Mouse (Mus musculus) T-helper 17 cell (primary cell): Measurements from ENCODE around the gene Cyp21a1.
"Not testable (repeated sequence)": the region's sequence is repeated elsewhere in the genome, so short reads cannot be mapped to it uniquely, and the experiment has no call there.

Experiments
- in situ Hi-C, 2 experiments: fragments of 300-600 bp; cut with MboI, MseI; formaldehyde crosslinking; loops; 1 replicate in 1 of 2; 2 replicates in 1 of 2; pipeline ENCODE4 v1.15.1; 2025; ENCODE audit warnings: high pct_unique_total_duplicates in 2 of 2

Gene Cyp21a1

DNA sequence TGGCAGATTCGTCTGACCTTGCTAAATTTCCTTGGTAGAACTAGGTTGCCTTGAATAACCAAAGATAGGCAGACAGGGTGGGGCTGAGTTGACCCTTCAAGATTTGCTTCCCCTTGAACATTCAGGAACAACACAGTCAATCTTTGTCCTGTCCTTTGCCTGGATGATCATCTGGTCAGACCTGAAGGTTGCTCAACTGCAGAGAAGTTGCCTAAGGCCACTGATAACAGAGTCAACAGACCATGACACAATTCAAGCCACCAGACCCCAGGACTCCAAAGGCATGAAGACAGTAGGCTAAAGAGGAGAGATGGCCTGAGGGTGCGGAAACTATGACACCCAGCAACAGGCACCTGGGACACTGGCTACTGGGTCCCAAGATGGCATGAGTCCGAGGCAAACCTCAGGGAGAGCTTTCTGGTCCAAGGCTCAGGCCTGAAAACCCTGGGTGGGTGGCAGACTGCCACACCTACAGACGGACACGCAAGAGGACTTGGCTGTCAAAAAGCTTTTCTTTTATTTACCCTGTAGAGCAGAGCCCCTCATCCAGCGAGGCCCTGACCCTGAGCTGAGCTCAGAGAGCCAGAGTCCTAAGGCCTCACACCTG, 4.3 kb upstream of the Cyp21a1 start:
- in situ Hi-C loops: no loop called here

DNA sequence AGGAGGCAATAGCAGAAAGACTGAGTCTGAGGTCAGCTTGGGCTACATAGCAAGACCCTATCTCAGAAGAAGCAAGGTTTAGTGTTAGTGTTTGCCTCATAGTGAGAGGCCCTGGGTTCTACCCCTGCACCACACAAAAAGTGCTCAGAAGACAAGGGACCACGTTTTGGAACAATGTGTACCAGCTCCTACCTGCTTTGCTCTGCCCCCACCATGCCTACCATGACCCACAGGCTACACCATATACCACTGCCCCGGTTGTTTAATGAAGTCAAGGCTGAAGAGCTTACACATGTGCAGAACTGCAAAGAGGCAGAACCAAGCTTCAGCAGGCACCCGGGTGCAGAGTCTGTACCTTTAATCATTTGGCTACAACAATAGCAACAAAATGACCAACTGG, 2.8 kb upstream of the Cyp21a1 start:
- in situ Hi-C loops: no loop called here

DNA sequence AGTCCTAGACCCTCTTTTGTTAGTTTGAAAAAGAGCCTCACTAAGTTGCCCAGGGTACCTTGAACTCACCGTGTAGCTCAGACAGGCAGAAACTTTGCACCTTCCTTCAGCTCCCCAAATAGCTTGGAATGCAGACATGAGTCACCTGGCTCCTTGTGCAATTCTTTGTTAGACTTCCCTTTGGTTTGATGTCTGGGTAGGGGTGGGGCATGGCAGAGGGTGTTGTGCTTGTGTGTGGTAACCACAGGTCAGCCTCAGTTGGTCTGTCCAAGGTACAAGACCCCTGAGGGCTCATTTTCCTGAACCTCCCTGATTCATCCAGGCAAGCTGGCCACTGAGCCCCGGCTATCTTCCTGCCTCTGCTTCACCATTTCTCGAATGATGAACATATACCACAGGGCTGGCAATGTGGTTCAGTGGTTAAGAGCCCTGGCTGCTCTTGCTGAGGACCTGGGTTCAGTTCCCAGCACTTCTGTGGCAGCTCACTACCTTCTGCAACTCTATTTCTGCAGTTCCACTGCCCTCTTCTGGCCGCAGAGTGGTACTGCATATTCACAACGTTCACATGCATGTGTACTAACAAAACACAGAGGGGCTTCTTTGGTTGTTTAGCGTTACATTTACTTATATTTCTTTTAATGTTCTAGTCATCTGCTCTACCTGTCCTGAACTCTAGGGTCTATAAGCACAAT, 656 bp upstream of the Cyp21a1 start:
- in situ Hi-C loops: loop anchor here in 1 of 2 experiments (5.0 kb wide), 1 partner anchor 83 kb away; no protein-coding TSS in a partner anchor

DNA sequence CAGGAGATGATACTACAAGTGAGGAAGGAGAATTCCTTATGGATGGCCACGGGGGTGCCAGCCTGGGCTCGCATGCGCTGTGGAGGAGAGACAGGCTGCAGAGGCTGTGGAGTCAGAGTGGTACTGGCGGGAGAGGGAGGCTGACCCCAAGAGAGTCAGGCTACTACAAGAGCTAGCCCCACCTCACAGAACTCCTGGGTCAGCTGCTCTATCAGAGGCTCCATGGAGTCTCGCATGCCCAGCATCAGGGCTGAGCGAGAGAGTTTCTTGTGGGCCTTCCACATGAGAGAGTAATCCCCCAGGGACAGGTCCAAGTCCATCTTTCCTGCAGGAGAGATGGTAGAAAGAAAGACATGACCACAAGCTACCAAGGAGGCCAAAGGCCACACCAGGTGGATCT, 994 bp downstream of the Cyp21a1 start:
- in situ Hi-C loops: loop anchor here in 1 of 2 experiments (5.0 kb wide), 1 partner anchor 81 kb away; no protein-coding TSS in a partner anchor

DNA sequence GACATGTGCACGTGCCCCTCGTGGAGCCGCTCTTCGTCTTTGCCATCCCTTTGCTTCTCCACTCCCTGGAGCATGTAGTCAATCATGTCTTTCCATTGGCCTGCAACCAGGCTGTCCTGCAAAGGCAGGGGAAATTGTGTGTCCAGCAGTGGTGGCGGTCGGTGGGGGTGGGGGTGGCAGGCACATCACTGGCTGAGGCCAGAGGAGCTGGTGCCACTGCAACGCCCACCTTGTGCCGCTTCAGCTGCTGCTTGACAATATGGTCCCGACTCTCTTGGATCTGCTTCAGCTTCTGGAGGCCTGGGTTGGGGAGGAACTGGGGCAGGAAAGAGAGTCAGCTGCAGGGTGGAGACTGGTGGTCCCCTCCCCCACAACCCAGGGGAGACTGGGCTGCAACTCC, 1.6 kb downstream of the Cyp21a1 start:
- in situ Hi-C loops: loop anchor here in 1 of 2 experiments (5.0 kb wide), 1 partner anchor 80 kb away; no protein-coding TSS in a partner anchor

DNA sequence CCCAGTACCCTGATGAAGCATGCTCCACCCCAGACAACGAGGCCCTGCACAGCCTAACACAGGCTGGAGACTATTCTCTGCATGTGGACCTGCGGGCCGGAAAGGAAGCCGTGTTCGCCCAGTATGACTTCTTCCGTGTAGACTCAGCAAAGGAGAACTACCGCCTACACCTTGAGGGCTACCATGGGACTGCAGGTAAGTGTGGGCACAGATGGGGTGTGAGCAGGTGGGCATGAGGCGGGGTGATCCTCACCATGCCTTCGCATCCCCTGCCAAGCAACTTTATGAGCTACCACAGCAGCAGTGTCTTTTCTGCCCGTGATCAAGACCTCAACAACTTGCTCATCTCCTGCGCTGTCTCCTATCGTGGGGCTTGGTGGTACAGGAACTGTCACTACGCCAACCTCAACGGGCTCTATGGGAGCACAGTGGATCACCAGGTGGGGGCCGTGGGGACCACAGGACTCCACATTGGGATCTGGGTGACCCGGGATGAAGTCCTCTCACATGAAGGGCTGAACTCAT, 3.5 kb downstream of the Cyp21a1 start:
- in situ Hi-C loops: loop anchor here in 1 of 2 experiments (5.0 kb wide), 1 partner anchor 79 kb away; no protein-coding TSS in a partner anchor

DNA sequence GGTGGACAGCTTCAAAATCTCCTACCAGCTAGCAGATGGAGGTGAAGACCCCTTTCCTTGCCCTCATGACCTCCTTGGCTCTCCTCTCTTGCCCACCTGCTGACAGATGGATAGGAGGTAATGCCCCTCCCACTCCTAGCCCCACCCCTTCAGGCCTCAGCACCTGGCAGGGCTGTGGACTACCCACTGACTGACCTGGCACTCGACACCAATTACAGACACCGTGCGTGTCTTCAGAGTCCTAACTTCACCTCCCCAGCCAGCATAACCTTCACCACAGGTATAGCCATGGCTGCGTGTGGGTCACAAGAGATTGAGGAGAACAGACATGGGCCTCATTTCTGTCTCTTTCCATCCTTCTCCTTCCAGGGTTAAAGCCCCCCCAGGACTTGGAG, 4.8 kb downstream of the Cyp21a1 start:
- in situ Hi-C loops: no loop called here

DNA sequence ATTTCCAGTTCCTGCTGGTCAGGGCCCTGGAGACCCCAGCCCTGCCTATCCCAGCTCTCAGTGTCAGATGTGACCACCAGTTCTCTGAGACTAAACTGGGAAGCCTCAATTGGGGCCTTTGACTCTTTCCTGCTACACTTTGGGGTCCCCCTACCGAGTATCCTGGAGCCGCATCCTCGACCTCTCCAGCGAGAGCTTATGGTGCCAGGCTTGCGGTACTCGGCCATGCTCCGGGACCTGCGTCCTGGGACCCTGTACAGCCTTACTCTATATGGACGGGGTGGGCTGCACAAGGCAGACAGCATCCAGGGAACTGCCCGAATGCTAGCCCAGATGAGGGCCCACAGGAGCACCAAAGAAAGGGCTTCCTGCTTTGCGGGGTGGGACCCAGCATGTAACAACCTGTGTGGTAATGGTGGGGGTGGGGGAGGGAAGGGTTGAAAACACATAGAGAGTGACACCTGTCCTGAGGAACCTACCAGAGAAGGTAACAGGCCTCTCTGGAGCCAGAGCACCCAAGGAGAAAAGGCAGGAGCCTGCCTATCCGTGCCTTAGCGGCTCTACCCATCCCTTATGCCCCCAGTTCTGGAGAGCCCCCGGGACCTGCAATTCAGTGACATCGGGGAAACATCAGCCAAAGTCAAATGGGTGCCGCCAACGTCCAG, 5.4 kb downstream of the Cyp21a1 start:
- in situ Hi-C loops: no loop called here

DNA sequence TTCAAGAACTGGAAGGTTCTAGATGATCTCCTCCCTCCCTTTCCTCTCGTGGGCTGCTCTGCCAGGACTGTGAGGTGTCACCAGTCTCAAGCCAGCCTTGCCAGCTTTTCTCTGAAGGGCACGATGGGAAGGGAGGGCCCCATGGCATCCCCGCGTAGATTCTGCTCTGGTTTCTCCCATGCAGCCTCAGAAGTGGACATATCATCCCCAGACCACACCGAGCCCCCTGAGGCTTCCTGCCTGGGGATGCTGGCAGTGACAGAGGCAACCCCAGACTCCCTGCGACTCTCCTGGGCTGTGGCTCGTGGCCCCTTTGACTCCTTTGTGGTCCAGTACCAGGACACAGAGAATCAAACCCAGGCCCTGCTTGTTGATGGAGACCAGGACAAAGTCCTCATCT, 6.3 kb downstream of the Cyp21a1 start:
- in situ Hi-C loops: not testable (repeated sequence)

DNA sequence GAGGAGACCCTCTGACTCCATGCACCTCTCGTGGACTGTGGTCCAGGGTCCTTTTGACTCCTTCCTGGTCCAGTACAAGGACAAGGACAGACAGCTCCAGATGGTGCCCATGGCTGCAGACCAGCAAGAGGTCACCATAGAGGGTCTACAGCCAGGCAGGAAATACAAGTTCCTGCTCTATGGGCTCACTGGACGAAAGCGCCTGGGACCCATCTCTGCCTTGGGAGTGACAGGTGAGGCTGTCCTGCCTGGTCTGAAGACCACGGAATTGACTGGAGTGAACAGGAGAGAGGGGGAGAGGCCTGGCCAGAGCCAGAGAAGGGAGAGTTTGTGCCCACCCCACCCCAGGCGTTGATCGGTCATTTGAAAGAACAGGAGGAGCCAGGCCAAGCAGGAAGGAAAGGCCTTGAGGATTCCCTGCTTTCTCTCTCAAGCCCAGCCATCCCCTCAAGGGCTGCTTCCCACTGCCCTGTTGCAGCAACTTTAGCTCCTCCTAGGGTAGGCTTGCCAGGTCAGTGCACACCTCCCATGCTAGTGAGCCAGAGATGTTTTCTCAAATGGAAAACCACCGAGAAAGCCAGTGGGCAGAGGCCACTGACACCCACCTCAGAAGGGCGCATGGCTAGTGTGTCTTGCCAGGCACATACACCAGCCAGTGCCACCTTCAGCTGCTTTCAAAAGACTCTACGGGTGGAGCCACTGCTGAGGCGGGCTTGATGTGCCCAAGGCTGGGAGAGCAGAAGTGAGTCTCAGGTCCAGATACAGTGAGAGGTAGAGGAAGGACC, 7.0 kb downstream of the Cyp21a1 start:
- in situ Hi-C loops: not testable (repeated sequence)

DNA sequence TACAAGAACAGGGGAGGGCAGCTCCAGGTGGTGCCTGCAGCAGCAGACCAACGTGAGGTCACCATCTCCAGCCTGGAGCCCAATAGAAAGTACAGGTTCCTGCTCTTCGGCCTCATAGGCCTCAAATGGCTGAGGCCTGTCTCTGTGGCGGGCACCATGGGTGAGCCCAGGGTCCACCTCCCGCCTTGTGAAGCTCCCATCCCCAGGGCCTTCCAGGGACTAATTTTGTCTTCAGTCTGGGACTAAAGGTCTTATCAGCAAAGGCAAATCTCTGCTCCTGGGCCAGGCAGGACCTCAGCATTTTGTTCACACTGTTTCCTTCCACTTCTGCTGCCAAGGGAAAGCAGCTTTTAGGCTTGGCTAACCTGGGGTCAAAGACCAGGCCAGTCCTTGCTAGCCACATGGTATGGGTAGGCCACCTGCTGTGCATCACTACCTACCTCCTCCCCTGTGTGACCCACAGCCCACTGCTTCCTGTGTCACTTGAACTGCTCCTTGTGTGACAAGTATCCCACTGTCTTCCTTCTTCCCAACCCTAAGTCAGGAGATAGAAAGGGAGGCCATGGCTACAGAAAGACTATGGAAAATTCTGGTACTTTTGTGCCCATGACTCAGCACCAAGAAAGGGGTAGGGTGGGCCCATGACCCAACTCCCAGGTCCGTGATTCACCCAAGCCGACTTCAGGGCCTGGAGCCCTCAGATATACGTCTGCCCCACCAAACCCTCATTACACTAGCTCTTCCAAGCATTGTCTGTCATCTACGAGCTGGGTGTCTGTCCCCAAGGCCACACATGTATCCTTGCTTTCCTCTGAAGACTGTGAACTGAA, 7.8 kb downstream of the Cyp21a1 start:
- in situ Hi-C loops: no loop called here

DNA sequence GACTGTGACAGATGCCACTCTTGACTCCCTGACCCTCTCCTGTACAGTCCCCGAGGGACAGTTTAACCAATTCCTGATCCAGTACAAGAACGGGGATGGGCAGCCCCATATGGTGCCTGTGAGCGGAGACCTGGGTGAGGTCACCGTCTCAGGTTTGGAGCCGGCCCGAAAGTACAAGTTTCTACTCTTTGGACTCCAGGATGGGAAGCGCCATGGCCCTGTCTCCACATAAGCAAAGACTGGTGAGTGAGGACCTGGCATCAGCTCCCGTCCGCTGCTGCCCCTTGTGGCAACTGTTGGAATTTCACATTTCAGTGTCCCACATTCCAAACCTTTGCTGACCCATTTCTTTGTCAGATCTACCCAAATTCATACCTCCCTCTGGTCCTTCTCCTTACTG, 8.7 kb downstream of the Cyp21a1 start:
- in situ Hi-C loops: no loop called here

DNA sequence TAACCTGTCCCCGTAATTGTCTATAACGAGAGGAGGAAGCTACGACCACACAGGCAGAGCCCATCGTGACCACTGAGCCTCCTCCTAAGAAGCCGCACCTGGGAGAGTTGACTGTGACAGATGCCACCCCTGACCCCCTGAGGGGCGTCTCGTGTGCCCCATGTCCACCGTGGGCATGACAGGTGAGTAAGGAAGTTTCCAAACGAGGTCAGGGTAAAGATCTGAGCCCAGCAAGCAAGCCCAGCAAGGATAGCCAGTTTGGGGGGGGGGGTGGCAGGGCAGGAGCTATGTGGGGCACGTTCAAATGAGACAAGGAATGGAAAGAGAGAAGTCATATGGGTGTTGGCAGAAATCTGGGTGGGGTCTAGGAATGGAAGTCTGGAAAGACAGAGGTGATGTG, 9.3 kb downstream of the Cyp21a1 start:
- in situ Hi-C loops: no loop called here

DNA sequence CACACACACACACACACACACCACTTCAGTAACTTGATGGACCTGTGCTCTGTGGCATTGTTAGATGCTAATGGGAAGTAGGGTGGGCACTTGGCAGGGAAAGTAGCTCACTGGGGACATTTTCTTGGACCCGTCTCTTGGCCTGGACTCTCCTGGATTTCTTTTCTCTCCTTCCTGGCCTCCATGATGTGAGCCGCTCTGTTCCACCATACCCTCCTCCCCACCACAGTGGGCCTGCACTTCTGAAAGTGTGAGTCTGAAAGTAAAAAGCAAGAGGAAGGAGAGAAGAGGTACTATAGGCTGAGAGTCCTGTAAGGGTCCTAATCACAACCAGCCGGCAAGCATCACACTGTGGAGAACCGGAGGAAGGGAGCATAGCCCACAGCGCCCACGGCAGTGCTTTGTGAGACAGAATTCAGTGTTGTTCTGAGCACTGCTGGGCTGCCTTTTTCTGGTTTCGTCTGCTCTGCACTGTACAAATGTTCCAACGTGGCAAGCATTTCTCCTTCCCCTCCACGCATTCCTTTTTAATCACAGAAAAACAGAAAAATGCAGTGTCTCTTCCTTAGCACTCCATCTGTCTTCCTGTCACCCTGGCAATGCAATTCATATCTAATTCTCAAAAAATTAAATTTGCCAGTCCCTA, 26.6 kb downstream of the Cyp21a1 start:
- in situ Hi-C loops: no loop called here

DNA sequence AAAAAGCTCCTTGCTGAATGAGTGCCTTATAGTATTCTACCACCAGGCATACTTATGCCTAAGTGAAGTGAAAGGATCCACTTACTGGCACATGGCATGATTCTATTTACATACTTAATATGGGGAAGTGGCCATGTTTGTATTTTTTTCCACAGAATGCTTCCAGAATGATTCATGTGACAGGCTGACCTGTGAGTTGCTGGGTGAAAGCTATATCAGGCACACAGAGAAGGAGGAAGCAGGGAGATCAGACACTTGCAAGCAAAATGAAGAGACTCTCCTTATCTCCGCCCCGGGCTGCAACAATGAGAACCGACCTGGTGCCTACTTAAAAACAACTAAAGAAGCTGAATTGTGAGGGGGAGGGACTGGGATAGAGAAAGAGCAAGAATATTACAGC, 42.9 kb downstream of the Cyp21a1 start:
- in situ Hi-C loops: no loop called here
